ENCODE assay signal across 23 mouse cellular contexts in genomic region chr4:117123546-117124217, GRCm38 (mm10). TPM values are rescaled to one million over a fixed set of nuclear protein-coding genes. Genes with fewer than 3 reads are reported as not detected.
DNase-seq lines count a peak whose midpoint lies in the region; ATAC-seq and TF ChIP-seq lines count a peak whose summit lies in the region.
"Had no signal": no experiment of that assay in that cellular context is flagged by ENCODE, and none has a peak within 500 bp of the region (broad histone marks: within the 10 kb centered on the region; RNA-seq: fewer than 3 reads in every experiment).

No protein-coding gene starts in this region.

- no peak for TF ChIP-seq CTCF in heart, postnatal 0 days (IDR thresholded peaks at IDR 0.05; ENCODE audit: low read depth)
- no peak for TF ChIP-seq CTCF in thymus, adult 2 months (IDR thresholded peaks at IDR 0.05; ENCODE audit: borderline replicate concordance, control insufficient read depth, extremely low read depth, insufficient read depth, low read length, poor library complexity)
- no peak for TF ChIP-seq CTCF in bone marrow, adult 2 months (IDR thresholded peaks at IDR 0.05; ENCODE audit: control insufficient read depth, insufficient read depth, low read length)

- TF ChIP-seq POLR2A in thymus, adult 2 months (IDR thresholded peaks at IDR 0.05; ENCODE audit: control insufficient read depth, extremely low read depth, insufficient read depth, low read length, poor library complexity) = no peak
- TF ChIP-seq POLR2A in bone marrow, adult 2 months (IDR thresholded peaks at IDR 0.05; ENCODE audit: borderline replicate concordance, control insufficient read depth, low read depth, low read length) = no peak

- no peak overlapping the region for H3K4me2 ChIP-seq in heart, postnatal 0 days (ENCODE audit: low read depth, low read length)
- no peak overlapping the region for H3K4me2 ChIP-seq in heart, embryonic 11.5 days
- H3K4me2 ChIP-seq: forebrain, embryonic 15.5 days; hindbrain, embryonic 15.5 days had no signal

- no peak for ATAC-seq in heart, postnatal 0 days (ENCODE audit: insufficient read depth, low read depth)
- ATAC-seq in heart, embryonic 11.5 days (replicated peaks; ENCODE audit: insufficient number of reproducible peaks, low FRiP score, low TSS enrichment) = no peak
- ATAC-seq: forebrain, embryonic 15.5 days; Patski had no signal

- DNase-seq in heart, postnatal 0 days (ENCODE audit: low spot score) = no peak
- DNase-seq in thymus, adult 2 months = no peak
- no peak for DNase-seq in thymus, postnatal 4 days
- DNase-seq in splenic B cell, adult 2 months (ENCODE audit: low read depth, low spot score) = peak; percentile 27
- no peak for DNase-seq in gastrocnemius, postnatal 4 days (ENCODE audit: low spot score in 2 of 2)
- no peak for DNase-seq in adrenal gland, postnatal 14 days
- DNase-seq: adrenal gland, postnatal 36 days; cerebellum, adult 11 months; kidney, adult 11 months; kidney, postnatal 14 days; liver, embryonic 13.5 days had no signal

- peak overlapping the region; percentile 97; the same call in 1 of the 2 replicates for H3K27ac ChIP-seq in heart, postnatal 0 days (ENCODE audit: low read depth)
- no peak overlapping the region for H3K27ac ChIP-seq in heart, embryonic 11.5 days (ENCODE audit: low read depth, low read length)
- H3K27ac ChIP-seq in thymus, adult 2 months (ENCODE audit: control insufficient read depth, insufficient read depth, low read length) = peak overlapping the region; percentile 86
- H3K27ac ChIP-seq in bone marrow, adult 2 months (ENCODE audit: control insufficient read depth, insufficient read depth, low read depth, low read length, poor library complexity) = peak overlapping the region; percentile 59
- H3K27ac ChIP-seq: forebrain, embryonic 15.5 days had no signal

- TF ChIP-seq EP300 in heart, postnatal 0 days (IDR thresholded peaks at IDR 0.05; ENCODE audit: low read depth) = no peak

- no peaks in the 10 kb centered on the region for H3K27me3 ChIP-seq in heart, postnatal 0 days (ENCODE audit: control insufficient read depth, insufficient read depth, low read length)
- H3K27me3 ChIP-seq in heart, embryonic 11.5 days (ENCODE audit: control insufficient read depth, insufficient read depth, low read length) = no peaks in the 10 kb centered on the region
- H3K27me3 ChIP-seq in thymus, adult 2 months (ENCODE audit: control insufficient read depth, insufficient read depth, low read length) = no peaks in the 10 kb centered on the region
- H3K27me3 ChIP-seq in splenic B cell, adult 2 months (ENCODE audit: control insufficient read depth, insufficient read depth, low read length, poor library complexity, severe bottlenecking) = no peaks in the 10 kb centered on the region
- H3K27me3 ChIP-seq: forebrain, embryonic 15.5 days; hindbrain, embryonic 15.5 days; liver, embryonic 13.5 days; Patski had no signal

- no peak overlapping the region for H3K4me3 ChIP-seq in heart, postnatal 0 days (ENCODE audit: low read depth, low read length)
- no peak overlapping the region for H3K4me3 ChIP-seq in heart, embryonic 11.5 days (ENCODE audit: low read depth, low read length)
- no peak overlapping the region for H3K4me3 ChIP-seq in thymus, adult 2 months (ENCODE audit: control insufficient read depth, insufficient read depth, low read length)
- no peak overlapping the region for H3K4me3 ChIP-seq in bone marrow, adult 2 months (replicated peaks; ENCODE audit: control insufficient read depth, low read depth, low read length)
- H3K4me3 ChIP-seq: forebrain, embryonic 15.5 days; hindbrain, embryonic 15.5 days; liver, embryonic 13.5 days had no signal

- peaks cover 6% of the 10 kb centered on the region; the same call in 1 of the 2 replicates for H3K4me1 ChIP-seq in heart, postnatal 0 days (ENCODE audit: control insufficient read depth, insufficient read depth)
- H3K4me1 ChIP-seq in heart, embryonic 11.5 days (ENCODE audit: control insufficient read depth, insufficient read depth, low read length) = peaks cover 21% of the 10 kb centered on the region
- H3K4me1 ChIP-seq in thymus, adult 2 months (replicated peaks; ENCODE audit: control insufficient read depth, insufficient read depth, low read length) = peaks cover 34% of the 10 kb centered on the region
- peaks cover 16% of the 10 kb centered on the region for H3K4me1 ChIP-seq in bone marrow, adult 2 months (ENCODE audit: control insufficient read depth, insufficient read depth, low read length)

- H3K9ac ChIP-seq in heart, postnatal 0 days (replicated peaks; ENCODE audit: low read depth, low read length) = no peak overlapping the region
- H3K9ac ChIP-seq in heart, embryonic 11.5 days (ENCODE audit: low read depth, low read length) = no peak overlapping the region
- H3K9ac ChIP-seq: forebrain, embryonic 15.5 days; hindbrain, embryonic 15.5 days had no signal

- H3K9me3 ChIP-seq in heart, postnatal 0 days (replicated peaks; ENCODE audit: control insufficient read depth, low read length) = no peaks in the 10 kb centered on the region
- no peaks in the 10 kb centered on the region for H3K9me3 ChIP-seq in heart, embryonic 11.5 days (replicated peaks; ENCODE audit: control insufficient read depth, low read length)
- H3K9me3 ChIP-seq: forebrain, embryonic 15.5 days; hindbrain, embryonic 15.5 days; liver, embryonic 13.5 days had no signal

- 0 out of 2 replicates have a peak, but pooled peaks cover 6% of the 10 kb centered on the region for H3K36me3 ChIP-seq in heart, postnatal 0 days (replicated peaks; ENCODE audit: control insufficient read depth, insufficient read depth, low read length)
- H3K36me3 ChIP-seq in heart, embryonic 11.5 days (ENCODE audit: control insufficient read depth, insufficient read depth, low read length) = no peaks in the 10 kb centered on the region
- H3K36me3 ChIP-seq in thymus, adult 2 months (ENCODE audit: control insufficient read depth, insufficient read depth, low read length) = no peaks in the 10 kb centered on the region
- no peaks in the 10 kb centered on the region for H3K36me3 ChIP-seq in splenic B cell, adult 2 months (ENCODE audit: control insufficient read depth, insufficient read depth, low read length, poor library complexity, severe bottlenecking)
- H3K36me3 ChIP-seq: forebrain, embryonic 15.5 days had no signal

- WGBS in heart, postnatal 0 days = 75% methylated on average over 8 of the region's 9 CpGs
- 79% methylated on average over 7 of the region's 9 CpGs for WGBS in heart, embryonic 11.5 days (ENCODE audit: insufficient replicate concordance)
- WGBS in thymus, adult 2 months = 65% methylated on average over 8 of the region's 9 CpGs
- WGBS in bone marrow, adult 2 months = 47% methylated on average over 9 of the region's 9 CpGs

RNA-seq across cellular contexts. Expression of gene Btbd19, which starts 1.8 kb away (rescaled TPM):
- total RNA-seq in heart, postnatal 0 days (2014; rRNA removed; ENCODE audit: low replicate concordance) = 7.4 and 8.6 TPM in 2 replicates
- polyA plus RNA-seq in heart, postnatal 0 days (2015; fragmentation: Nextera tagmentation; extraction: Ambion mirVana) = 2.7 and 2.8 TPM in 2 replicates
- 2.2 and 4.0 TPM in 2 replicates for polyA plus RNA-seq in heart, embryonic 11.5 days (2014; fragmentation: Nextera tagmentation; extraction: Ambion mirVana)
- polyA plus RNA-seq in thymus, adult 2 months (2012; rRNA removed) = 18.6 and 20.3 TPM in 2 replicates
- 2.9 and 7.0 TPM in 2 replicates for polyA plus RNA-seq in bone marrow, adult 2 months (2011; ENCODE audit: insufficient read depth, insufficient read length, low replicate concordance, missing spikeins)
- 1 to 10 TPM; 6.2 to 8.8 TPM for total RNA-seq in gastrocnemius, postnatal 4 days (2021)
- 6.3 and 10.2 TPM in 2 replicates for total RNA-seq in adrenal gland, postnatal 14 days (2021)

RNA-seq across cellular contexts. Expression of gene Tctex1d4, which starts 2.9 kb away (rescaled TPM):
- not detected in 2 replicates for total RNA-seq in heart, postnatal 0 days (2014; rRNA removed; ENCODE audit: low replicate concordance)
- polyA plus RNA-seq in heart, postnatal 0 days (2015; fragmentation: Nextera tagmentation; extraction: Ambion mirVana) = 1.3 TPM in 1 of 2 replicates, not detected in the other
- not detected in 2 replicates for polyA plus RNA-seq in heart, embryonic 11.5 days (2014; fragmentation: Nextera tagmentation; extraction: Ambion mirVana)
- polyA plus RNA-seq in thymus, adult 2 months (2012; rRNA removed) = 1.1 and 2.0 TPM in 2 replicates
- polyA plus RNA-seq in bone marrow, adult 2 months (2011; ENCODE audit: insufficient read depth, insufficient read length, low replicate concordance, missing spikeins) = not detected in 2 replicates
- total RNA-seq in gastrocnemius, postnatal 4 days (2021) = under 1 TPM in 1 of 2 experiments, not detected in 1; 0.47 TPM
- total RNA-seq in adrenal gland, postnatal 14 days (2021) = not detected in 2 replicates
- total RNA-seq: adrenal gland, postnatal 36 days; common myeloid progenitor, adult 5-6 weeks; granulocyte monocyte progenitor cell, adult 5-6 weeks; megakaryocyte-erythroid progenitor cell, adult 5-6 weeks had no signal
- polyA plus RNA-seq: embryonic facial prominence, embryonic 11.5 days; erythroblast, embryonic 14.5 days; limb, embryonic 11.5 days; liver, embryonic 13.5 days had no signal

RNA-seq across cellular contexts. Expression of gene Plk3, which starts 10.1 kb away (rescaled TPM):
- 1.6 and 4.0 TPM in 2 replicates for total RNA-seq in heart, postnatal 0 days (2014; rRNA removed; ENCODE audit: low replicate concordance)
- 1.6 and 1.9 TPM in 2 replicates for polyA plus RNA-seq in heart, postnatal 0 days (2015; fragmentation: Nextera tagmentation; extraction: Ambion mirVana)
- polyA plus RNA-seq in heart, embryonic 11.5 days (2014; fragmentation: Nextera tagmentation; extraction: Ambion mirVana) = 0.99 and 1.3 TPM in 2 replicates
- polyA plus RNA-seq in thymus, adult 2 months (2012; rRNA removed) = 18.0 and 21.4 TPM in 2 replicates
- 3.1 and 7.8 TPM in 2 replicates for polyA plus RNA-seq in bone marrow, adult 2 months (2011; ENCODE audit: insufficient read depth, insufficient read length, low replicate concordance, missing spikeins)
- 1 to 10 TPM; 2.3 to 3.6 TPM for total RNA-seq in gastrocnemius, postnatal 4 days (2021)
- 8.4 and 19.0 TPM in 2 replicates for total RNA-seq in adrenal gland, postnatal 14 days (2021)

RNA-seq across cellular contexts. Expression of gene Ptch2, which starts 27.8 kb away (rescaled TPM):
- 3.2 and 3.6 TPM in 2 replicates for total RNA-seq in heart, postnatal 0 days (2014; rRNA removed; ENCODE audit: low replicate concordance)
- polyA plus RNA-seq in heart, postnatal 0 days (2015; fragmentation: Nextera tagmentation; extraction: Ambion mirVana) = 1.2 and 1.4 TPM in 2 replicates
- 2.2 and 2.4 TPM in 2 replicates for polyA plus RNA-seq in heart, embryonic 11.5 days (2014; fragmentation: Nextera tagmentation; extraction: Ambion mirVana)
- 0.89 and 0.92 TPM in 2 replicates for polyA plus RNA-seq in thymus, adult 2 months (2012; rRNA removed)
- polyA plus RNA-seq in bone marrow, adult 2 months (2011; ENCODE audit: insufficient read depth, insufficient read length, low replicate concordance, missing spikeins) = 1.5 and 2.8 TPM in 2 replicates
- 10 to 100 TPM; 10.4 to 12.8 TPM for total RNA-seq in gastrocnemius, postnatal 4 days (2021)
- 7.9 and 8.3 TPM in 2 replicates for total RNA-seq in adrenal gland, postnatal 14 days (2021)
- total RNA-seq: common myeloid progenitor, adult 5-6 weeks; megakaryocyte-erythroid progenitor cell, adult 5-6 weeks had no signal
- polyA plus RNA-seq: activated CD4-positive, CD25-positive, alpha-beta regulatory T cell, adult 4 months had no signal

RNA-seq across cellular contexts. Expression of gene Rps8, which starts 32.4 kb away (rescaled TPM):
- total RNA-seq in heart, postnatal 0 days (2014; rRNA removed; ENCODE audit: low replicate concordance) = 638 and 752 TPM in 2 replicates
- polyA plus RNA-seq in heart, postnatal 0 days (2015; fragmentation: Nextera tagmentation; extraction: Ambion mirVana) = 456 and 475 TPM in 2 replicates
- 764 and 894 TPM in 2 replicates for polyA plus RNA-seq in heart, embryonic 11.5 days (2014; fragmentation: Nextera tagmentation; extraction: Ambion mirVana)
- polyA plus RNA-seq in thymus, adult 2 months (2012; rRNA removed) = 698 and 732 TPM in 2 replicates
- 2,334 and 3,425 TPM in 2 replicates for polyA plus RNA-seq in bone marrow, adult 2 months (2011; ENCODE audit: insufficient read depth, insufficient read length, low replicate concordance, missing spikeins)
- 1,000 to 10,000 TPM; 1,262 to 1,321 TPM for total RNA-seq in gastrocnemius, postnatal 4 days (2021)
- 935 and 1,177 TPM in 2 replicates for total RNA-seq in adrenal gland, postnatal 14 days (2021)
